Mouse (Mus musculus) small intestine, adult 2 months (tissue): ENCODE results near the gene Sln.

Experiments used
- CTCF ChIP-seq: fragments of 200-500 bp; IDR thresholded peaks from 2 replicates; pipeline ENCODE4 v1.5.1; 2012; ENCODE audit warnings: low read depth, mild to moderate bottlenecking, control low read depth, inconsistent platforms, low read length, moderate library complexity, mixed read lengths; ENCODE audit not compliant: insufficient replicate concordance, insufficient read length; ENCODE audit errors: extremely low read depth
- POLR2A ChIP-seq: fragments of 200-500 bp; IDR thresholded peaks from 2 replicates; pipeline ENCODE4 v1.6.1; 2012; ENCODE audit warnings: low read depth, mild to moderate bottlenecking, control low read depth, inconsistent platforms, low read length, moderate library complexity

- no peak for TF ChIP-seq CTCF
- TF ChIP-seq POLR2A, result no peak
Observed at GRCm38 (mm10) chr9:53857864-53858263, 7.9 kb downstream of the Sln start.
